Mouse (Mus musculus): ENCODE results near the gene Ifnz.
A peak's percentile ranks its signal among the peaks of the same experiment; 100 is the strongest.
"Not testable (repeated sequence)": the region's sequence is repeated elsewhere in the genome, so short reads cannot be mapped to it uniquely, and the experiment has no call there.

The Ifnz gene

GRCm38 (mm10) chr4:88781831-88782230 is at the start of gene Ifnz:
Gene Ifnz (plus strand): TSS chr4:88782131.
- not testable (repeated sequence) for DNase-seq

- DNase-seq: peak; percentile 31
Measured at GRCm38 (mm10) chr4:88738480-88738879, 43.5 kb upstream of the Ifnz start.

- no peak for DNase-seq
Measured at GRCm38 (mm10) chr4:88739036-88739435, 42.9 kb upstream of the Ifnz start.

GRCm38 (mm10) chr4:88741426-88741825 is 40.5 kb upstream of the Ifnz start:
- DNase-seq: no peak

- no peak for DNase-seq
Measured at GRCm38 (mm10) chr4:88742771-88743371, 39.1 kb upstream of the Ifnz start.

GRCm38 (mm10) chr4:88744207-88744606 is 37.7 kb upstream of the Ifnz start:
- DNase-seq: no peak

GRCm38 (mm10) chr4:88749926-88750325 is 32.0 kb upstream of the Ifnz start:
- no peak for DNase-seq

- peak; percentile 62 for DNase-seq
Measured at GRCm38 (mm10) chr4:88754818-88755340, 27.1 kb upstream of the Ifnz start, which contains the start of gene Gm13271. Gene Gm13271 (plus strand): TSS chr4:88754868.

GRCm38 (mm10) chr4:88756581-88757513 is 25.1 kb upstream of the Ifnz start:
- not testable (repeated sequence) for DNase-seq

- DNase-seq: peak; percentile 90
Measured at GRCm38 (mm10) chr4:88757628-88758031, 24.3 kb upstream of the Ifnz start.

- DNase-seq: not testable (repeated sequence)
Measured at GRCm38 (mm10) chr4:88758751-88759150, 23.2 kb upstream of the Ifnz start.

GRCm38 (mm10) chr4:88759610-88760268 is 22.2 kb upstream of the Ifnz start, which contains the start of gene Gm13283:
Gene Gm13283 (plus strand): TSS chr4:88760119.
- not testable (repeated sequence) for DNase-seq

GRCm38 (mm10) chr4:88760431-88760830 is 21.5 kb upstream of the Ifnz start:
- peak; percentile 37 for DNase-seq

- DNase-seq: peak; percentile 63
Measured at GRCm38 (mm10) chr4:88761776-88762175, 20.2 kb upstream of the Ifnz start.

GRCm38 (mm10) chr4:88762341-88762740 is 19.6 kb upstream of the Ifnz start:
- DNase-seq: not testable (repeated sequence)

- not testable (repeated sequence) for DNase-seq
Measured at GRCm38 (mm10) chr4:88763384-88764018, 18.4 kb upstream of the Ifnz start.

- DNase-seq: not testable (repeated sequence)
Measured at GRCm38 (mm10) chr4:88773534-88773933, 8.4 kb upstream of the Ifnz start, which contains the start of gene Gm13290. Gene Gm13290 (plus strand): TSS chr4:88773834.

GRCm38 (mm10) chr4:88776622-88777021 is 5.3 kb upstream of the Ifnz start, which contains the start of gene Gm13289:
Gene Gm13289 (plus strand): TSS chr4:88776922.
- not testable (repeated sequence) for DNase-seq

- DNase-seq: not testable (repeated sequence)
Measured at GRCm38 (mm10) chr4:88779550-88779949, 2.4 kb upstream of the Ifnz start, which contains the start of gene Gm13272. Gene Gm13272 (plus strand): TSS chr4:88779850.

GRCm38 (mm10) chr4:88780320-88780719 is 1.6 kb upstream of the Ifnz start:
- DNase-seq: not testable (repeated sequence)

GRCm38 (mm10) chr4:88782335-88782734 is 404 bp downstream of the Ifnz start:
- not testable (repeated sequence) for DNase-seq

- DNase-seq: not testable (repeated sequence)
Measured at GRCm38 (mm10) chr4:88785409-88785808, 3.5 kb downstream of the Ifnz start, which contains the start of gene Gm13276. Gene Gm13276 (plus strand): TSS chr4:88785709.

Data from right cerebral cortex, postnatal 25 days (tissue).